Mouse (Mus musculus) cortical plate, adult 2 months (tissue): ENCODE results near the gene Vmo1.

Source experiments
- CTCF ChIP-seq: fragments of 200-500 bp; IDR thresholded peaks from 2 replicates; pipeline ENCODE4 v1.5.1; 2011; ENCODE audit warnings: mild to moderate bottlenecking, control low read depth, low read length; ENCODE audit not compliant: insufficient read depth; ENCODE audit errors: extremely low read depth
- POLR2A ChIP-seq: fragments of 200-500 bp; IDR thresholded peaks from 2 replicates; pipeline ENCODE4 v1.6.1; 2011; ENCODE audit warnings: mild to moderate bottlenecking, low read length, control low read depth; ENCODE audit not compliant: insufficient read depth; ENCODE audit errors: extremely low read depth

- TF ChIP-seq CTCF, result no peak
- no peak for TF ChIP-seq POLR2A
Observed at GRCm38 (mm10) chr11:70513520-70513919, 896 bp downstream of the Vmo1 start.
